Mouse (Mus musculus) layer of hippocampus, adult 9-11 months (tissue): ENCODE data around the gene Inca1.
A peak's percentile ranks its signal among the peaks of the same experiment; 100 is the strongest.

Source experiments
- DNase-seq: peaks from one replicate; pipeline ENCODE4 v3.0.0; 2022

Inca1 gene

DNA sequence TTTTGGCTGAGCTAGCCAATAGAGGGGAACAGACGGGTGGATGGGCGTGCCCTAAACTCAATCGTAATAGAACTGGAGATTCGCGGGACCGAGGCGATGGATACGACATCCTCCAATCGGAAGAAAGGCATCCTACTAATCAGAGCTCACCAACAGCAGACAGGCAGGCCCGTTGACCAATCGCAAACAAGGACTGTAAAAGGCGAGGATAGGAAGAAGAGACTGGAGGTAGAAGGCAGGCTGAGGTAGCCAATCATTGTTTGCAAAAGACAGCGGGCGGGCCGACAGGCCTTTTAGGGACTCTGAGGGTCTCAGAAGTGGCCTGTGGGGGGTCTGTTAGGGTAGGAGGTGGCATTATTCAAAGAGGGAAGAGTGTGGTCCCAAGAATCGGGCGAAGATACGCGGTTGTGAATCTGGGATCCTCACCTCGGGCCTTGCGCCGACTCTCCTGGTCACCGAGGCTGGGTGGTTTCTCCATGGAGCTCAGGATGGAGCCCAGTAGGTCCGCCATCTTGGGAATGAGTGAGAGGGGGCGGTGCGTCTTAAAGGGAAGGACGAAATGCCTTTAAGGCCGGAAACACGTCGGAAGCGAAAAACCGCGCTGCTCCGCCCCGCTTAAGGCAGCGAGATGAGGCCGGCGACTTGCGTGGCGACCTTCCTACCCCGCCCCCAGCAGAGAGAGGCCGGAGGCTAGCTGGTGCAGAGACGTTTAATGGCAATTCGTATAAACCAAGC lies 31.0 kb downstream of the Inca1 start, which contains the start of gene Spag7:
Gene Spag7, minus strand, starts transcription at position 646 of the 735 bp plus-strand sequence.
- DNase-seq: peak; percentile 100

DNA sequence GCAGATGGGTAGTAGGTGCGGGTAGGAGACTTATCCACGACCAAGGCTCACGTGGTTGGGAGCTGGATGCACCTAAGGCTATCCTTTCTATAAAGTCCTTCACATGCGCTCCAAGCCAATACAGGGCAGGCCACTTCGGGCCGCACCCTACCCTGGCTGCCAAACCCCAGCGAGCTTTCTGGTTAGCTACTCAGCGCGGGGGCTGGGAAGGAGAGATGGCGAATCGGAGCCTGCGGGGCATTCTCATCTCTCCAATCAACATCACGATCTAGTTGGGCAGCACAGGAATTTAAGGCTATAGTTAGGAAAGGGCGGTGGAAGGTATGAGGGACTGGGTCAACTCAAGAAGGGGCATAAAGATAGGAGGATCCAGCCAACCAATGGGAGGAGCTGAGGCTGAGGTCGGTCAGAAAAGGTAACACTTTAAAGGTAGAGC lies 31.6 kb downstream of the Inca1 start:
- DNase-seq: no peak

DNA sequence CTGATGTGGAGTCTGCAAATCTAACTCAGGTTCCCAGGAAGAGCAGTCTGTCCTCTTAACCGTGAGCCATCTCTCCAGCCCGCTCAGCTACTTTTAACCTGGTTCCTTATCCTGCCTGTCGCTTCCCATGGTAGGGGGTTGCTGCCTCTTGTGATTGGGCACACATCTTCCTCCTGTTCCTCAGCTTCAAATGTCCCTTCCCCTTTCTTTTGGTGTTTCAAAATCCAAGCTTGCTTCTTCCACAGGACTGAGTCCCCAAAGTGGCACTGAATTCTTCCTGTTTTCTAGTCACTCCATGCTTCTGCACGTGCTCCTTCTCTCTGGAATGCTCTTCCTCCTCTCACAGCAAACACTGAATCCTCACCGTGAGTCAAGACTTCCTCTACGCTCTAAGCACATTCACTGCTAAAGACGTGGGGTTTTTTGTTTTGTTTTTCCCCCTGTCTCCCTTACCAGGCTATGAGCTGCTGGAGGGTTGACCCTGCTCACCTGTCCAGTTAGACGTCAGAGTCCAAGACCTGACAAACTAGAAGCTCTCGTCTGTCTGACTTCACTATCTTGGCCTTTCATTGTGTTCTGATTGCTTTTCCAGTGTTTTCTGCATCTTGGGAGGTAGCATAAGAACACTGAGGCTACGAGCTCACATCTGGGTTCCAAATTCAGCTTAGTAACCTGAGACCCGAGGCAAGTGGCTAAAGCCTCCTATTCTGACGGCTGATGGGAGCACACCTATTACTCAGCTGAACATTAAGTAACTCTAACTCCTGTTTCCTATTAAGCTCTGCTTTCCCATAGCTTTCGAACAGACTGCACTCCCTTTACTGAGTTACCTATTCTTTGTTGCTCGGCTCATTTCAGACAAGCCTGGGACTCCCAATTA lies 32.4 kb downstream of the Inca1 start:
- DNase-seq: no peak

DNA sequence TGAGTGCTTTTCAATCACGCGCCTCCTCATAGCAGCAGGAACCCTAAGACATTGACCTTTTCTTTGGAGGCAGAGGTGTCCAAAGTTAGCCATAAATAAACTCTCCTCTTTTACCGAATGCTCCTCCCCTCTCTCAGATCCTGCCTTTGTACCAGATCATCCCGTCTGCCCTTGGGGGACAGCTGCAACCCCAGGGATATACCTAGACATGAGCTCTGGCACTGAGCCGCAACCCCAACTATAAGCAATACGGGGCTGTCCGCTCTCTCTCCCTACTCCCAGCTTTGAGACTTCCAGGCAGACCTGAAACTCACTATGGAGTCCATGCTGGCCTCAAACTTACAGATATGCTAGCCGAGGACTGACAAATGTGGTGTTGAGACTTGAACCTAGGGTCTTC lies 33.3 kb downstream of the Inca1 start:
- no peak for DNase-seq

DNA sequence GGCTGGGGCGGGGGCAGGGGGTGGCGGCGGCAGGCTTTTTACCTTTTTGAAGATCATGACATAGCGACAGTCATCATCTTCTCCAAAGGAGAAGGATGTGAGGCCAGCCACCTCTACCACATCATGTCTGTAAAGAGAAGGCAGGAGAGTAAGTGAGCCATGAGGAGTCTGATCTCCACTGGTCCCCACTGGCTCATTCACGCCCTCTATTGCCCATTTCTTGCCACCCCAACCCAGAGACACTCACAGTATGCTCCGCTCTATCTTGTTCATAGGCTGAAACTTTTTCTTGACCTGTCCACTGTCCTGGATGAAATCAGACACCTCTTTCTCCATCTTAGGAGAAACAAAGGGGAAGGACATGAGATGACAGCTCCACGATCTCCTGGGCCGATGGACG lies 35.2 kb downstream of the Inca1 start:
- no peak for DNase-seq

DNA sequence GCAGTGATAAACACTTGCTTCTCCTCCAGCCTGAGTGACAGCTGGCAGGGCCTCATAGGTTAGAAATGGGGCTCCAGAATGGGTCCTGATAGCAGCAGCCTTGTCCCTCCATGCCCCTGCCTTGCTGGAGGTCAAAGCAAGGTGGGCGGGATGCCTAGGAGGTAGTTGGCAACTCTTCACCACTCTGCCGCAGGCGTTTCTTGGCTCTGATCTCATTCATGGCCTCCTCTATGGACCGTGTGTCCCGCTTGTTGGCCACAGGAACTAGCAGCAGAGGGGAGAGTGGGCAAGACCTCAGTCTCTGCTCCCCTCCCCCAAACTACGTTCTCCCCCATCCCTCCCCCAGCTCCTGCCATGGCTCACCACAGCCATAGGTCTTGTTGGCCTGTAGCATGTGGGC lies 36.0 kb downstream of the Inca1 start:
- no peak for DNase-seq

DNA sequence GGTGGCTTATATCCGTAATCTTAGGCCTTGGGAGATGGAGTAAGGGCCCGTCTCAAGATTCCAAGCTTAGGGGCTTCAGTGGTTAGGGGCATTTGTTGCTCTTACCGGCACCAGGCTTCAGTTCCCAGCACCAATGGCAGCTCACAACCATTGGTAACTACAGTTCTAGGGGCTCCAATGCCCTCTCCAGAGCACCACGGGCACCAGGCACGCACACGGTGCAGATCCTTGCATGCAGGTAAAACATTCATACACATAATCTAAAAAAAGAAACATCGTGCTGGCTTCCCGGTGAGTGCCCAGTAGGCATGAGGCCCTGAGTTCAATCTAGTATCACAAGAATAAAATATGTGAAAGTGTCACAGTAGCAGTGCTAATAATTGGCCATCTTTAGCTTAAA lies 36.9 kb downstream of the Inca1 start:
- DNase-seq: no peak

DNA sequence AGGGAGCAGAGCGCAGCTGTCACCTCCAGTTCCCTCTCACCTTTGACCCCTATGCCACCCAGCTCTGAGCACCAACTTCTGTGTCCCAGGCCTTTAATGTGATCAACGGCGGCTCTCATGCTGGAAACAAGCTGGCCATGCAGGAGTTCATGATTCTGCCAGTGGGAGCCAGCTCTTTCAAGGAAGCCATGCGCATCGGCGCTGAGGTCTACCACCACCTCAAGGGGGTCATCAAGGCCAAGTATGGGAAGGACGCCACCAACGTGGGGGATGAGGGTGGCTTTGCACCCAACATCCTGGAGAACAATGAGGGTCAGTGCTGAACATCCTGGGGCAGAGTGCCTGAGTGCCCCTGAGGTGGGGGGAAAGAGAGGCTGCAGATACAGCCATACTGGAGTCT lies 39.4 kb downstream of the Inca1 start:
- DNase-seq: no peak

DNA sequence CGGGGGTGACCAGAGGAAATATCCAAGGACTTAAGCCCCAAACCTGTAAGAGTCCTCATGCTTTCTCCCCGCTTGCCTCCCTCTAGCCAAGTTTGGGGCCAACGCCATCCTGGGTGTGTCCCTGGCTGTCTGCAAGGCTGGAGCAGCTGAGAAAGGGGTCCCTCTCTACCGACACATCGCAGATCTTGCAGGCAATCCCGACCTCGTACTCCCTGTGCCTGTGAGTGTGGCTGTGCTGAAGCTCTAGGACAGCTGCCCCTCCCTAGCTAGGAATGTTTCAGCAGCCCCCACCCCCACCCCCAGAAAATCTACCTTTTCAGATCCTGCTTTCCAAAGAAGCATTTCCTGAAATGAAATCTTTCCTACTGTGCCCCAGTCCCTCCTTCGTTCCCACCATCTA lies 41.0 kb downstream of the Inca1 start:
- DNase-seq: no peak

DNA sequence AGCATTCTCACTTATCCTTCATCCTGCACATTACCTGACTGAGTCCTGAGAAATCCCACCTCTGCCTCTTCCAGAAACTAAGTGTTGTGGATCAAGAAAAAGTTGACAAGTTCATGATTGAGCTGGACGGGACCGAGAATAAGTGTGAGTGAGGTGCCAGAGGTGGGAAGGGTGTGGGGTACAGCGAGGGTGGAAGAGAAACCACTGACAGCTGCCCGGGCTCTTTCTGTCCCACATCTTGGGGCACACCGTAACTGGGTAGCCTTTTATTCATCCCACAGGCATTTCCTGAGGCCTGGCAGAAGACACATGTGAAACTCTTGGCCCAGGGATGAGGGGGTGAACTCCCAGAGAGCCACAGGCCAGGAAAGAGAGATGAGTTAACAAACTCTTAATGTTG lies 41.4 kb downstream of the Inca1 start:
- DNase-seq: no peak

DNA sequence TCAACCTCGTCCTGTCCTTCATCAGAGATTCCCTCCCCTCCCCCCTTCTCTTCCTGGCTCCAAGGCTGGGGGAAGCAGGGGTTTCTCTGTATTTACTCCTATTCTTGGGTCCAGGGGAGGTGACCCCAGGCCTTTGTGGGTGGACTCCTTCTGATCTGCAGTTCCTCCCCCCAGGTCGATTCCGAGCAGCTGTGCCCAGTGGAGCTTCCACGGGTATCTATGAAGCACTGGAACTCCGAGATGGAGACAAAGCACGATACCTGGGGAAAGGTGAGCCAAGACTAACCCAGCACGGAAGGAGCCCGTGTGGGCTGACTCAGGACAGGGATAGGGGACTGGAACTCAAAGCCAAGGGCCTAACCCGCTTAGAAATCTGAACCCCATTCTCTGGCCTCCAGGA lies 42.0 kb downstream of the Inca1 start:
- DNase-seq: no peak

DNA sequence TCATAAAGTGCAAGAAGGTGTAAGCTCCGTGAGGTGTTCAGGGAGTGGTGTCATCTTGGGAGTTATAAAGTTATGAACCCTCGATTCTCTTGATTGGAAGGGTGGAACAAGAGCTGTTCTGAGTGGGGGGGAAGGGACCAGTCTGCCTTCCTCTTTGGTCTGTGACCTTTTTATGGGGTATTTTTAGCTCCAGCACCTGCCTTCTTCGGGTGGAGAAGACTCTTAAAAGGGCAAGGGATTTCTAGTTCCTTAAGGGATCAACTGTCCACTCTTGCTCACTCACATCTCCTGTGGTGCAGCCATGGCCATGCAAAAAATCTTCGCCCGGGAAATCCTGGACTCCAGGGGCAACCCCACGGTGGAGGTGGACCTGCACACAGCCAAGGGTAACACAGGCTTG lies 42.4 kb downstream of the Inca1 start:
- DNase-seq: no peak

DNA sequence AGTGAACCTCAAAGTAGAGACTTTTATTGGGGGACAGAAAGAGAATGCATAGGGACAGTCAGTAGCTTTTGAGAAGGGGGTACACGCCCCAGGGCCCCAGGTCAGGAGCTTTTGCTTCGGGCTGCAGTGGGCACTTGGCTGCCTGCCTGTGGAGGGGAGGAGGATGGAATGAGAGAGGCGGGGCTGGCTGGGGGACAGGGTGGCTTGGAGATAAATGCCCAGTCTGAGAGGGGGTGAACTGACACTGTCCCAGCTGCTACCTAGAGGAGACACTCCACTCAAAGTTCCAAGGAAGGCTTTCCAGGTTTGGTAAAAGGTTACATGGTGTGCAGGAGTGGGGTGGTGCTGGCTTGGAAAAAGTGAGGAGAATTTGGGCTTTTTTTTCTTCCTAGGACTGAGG lies 43.0 kb downstream of the Inca1 start, which contains the start of gene Eno3:
Gene Eno3, plus strand, starts transcription at position 239 of the 400 bp plus-strand sequence.
- no peak for DNase-seq

DNA sequence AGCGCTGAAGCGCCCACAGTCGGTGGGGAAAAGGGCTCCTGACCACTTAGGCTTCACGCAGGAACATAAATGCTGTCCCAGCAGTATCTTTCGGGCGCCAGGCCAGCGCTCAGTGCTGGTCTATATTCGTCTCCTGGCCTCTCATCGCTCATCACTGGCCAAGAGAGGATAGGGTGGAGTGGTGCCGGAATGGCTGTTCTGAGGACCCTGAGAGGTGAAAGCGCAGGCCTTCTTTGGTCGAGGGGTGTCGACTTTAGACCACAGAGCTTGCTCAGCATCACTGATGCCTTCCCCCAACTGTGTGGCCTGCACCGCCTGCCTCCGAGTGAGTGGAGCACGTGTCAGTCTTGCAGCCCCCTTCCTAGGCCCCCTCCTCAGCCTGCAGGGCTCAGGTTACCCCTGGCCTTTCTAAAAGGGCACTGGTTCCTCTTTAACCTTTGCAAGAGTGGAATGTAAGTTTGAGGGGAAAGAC lies 43.5 kb downstream of the Inca1 start:
- no peak for DNase-seq

DNA sequence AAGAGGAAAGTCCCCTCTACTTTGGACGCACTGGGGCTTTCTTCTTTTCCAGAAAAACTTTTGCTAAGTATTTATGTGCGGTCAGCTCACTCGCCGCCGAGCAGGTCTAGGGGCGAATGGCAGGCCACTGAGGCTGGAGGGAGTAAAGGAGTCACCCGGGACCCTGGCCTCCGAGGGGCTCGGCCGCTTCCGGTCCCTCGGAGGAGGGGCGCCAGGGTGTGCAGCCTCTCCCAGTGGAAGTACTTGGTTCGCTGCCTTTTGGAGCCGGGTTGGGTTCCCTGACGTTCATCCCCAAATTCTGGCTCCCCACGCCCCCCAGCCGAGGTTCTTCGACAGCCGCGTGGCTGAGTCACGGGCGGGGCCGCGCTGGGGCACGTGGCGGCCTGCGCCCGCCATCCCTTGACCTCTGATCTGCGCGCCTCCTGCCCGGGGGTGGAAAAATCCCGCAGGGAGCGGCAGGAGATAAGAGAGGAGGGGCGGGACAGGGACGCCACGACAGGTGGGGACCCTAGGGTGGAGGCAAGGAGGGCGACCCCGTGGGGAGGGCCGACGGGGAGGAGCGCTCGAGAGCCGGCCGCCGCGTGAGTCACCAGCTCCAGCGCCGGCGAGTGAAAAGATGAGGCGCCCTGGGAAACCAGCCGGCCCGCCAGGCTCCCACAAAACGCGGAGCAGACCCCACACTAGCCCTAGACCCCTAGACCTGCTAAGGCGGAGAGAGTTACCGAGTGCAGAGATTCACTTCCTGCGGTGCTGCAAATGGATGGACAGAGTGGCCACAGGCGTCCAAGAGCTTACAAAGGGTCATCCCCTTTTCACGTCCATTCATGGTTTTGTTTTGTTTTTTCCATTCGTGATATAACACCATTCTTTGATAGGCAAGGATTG lies 44.1 kb downstream of the Inca1 start:
- DNase-seq: no peak

DNA sequence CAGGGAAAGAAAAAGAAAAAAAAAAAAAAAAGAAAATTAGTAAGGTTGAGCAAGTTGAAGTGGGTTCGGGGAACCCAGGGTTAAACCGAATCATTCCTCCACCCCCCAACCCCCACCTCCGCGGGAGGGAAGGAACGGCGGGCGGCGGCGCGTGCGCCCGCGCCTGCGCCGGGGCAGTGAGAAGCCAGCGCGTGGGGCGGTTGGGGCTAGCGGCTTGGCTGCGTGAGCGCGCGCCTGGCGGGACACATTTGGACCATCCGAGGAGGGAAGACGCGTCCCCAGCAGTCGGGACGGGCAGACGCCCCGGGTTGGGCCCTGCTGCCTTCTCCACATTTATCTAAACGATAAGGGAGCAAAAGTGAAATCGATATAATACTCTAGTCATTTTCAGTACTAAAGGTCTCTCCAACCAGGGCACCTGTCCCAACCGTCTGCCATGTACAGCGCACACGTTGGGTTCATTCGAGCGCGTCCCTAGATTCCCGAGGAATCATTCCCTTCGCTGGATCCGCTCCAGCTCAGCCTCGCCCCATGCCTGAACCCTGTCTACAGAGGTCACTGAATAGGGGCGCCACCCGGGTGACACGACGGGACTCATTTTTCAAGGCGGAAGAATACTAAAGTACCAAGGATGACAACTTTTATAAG lies 44.9 kb downstream of the Inca1 start:
- DNase-seq: peak; percentile 68

DNA sequence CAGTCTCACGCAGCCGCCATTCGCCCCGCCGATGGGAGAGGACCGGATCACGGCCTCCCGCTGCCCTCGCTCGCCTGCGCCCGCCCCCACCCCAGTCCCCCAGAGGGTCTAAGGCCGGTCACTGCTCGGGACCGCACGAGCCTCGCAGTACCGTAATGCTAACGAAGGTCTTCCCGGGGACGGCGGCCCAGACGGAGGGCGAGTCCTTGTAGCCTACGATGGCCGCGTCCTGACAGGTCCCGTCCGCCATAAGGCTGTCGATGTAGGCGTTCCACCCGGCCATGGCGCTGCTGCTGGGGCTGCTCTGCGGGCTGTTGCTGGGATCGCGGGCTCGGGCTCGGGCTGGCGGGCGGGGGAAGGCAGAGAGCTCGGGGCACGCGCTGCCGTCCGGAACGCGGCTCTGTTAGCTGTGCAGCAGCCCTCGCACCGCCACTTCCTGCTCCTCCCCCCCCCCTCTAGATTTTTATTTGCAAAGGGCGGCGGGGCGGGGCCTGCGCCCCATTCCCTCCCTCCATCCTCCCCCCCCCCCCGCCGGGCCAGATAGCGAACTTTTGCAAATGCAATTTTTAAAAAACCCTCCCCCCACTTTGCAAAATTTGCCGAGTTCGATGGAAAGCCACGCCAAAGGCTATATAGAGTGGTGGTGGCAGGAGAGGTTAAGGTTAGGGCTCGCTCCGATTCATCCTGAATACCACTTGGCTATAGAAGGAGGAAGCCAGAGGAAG lies 45.6 kb downstream of the Inca1 start, which contains the start of gene Pfn1:
Gene Pfn1, minus strand, starts transcription at position 447 of the 725 bp plus-strand sequence.
- peak; percentile 77 for DNase-seq

DNA sequence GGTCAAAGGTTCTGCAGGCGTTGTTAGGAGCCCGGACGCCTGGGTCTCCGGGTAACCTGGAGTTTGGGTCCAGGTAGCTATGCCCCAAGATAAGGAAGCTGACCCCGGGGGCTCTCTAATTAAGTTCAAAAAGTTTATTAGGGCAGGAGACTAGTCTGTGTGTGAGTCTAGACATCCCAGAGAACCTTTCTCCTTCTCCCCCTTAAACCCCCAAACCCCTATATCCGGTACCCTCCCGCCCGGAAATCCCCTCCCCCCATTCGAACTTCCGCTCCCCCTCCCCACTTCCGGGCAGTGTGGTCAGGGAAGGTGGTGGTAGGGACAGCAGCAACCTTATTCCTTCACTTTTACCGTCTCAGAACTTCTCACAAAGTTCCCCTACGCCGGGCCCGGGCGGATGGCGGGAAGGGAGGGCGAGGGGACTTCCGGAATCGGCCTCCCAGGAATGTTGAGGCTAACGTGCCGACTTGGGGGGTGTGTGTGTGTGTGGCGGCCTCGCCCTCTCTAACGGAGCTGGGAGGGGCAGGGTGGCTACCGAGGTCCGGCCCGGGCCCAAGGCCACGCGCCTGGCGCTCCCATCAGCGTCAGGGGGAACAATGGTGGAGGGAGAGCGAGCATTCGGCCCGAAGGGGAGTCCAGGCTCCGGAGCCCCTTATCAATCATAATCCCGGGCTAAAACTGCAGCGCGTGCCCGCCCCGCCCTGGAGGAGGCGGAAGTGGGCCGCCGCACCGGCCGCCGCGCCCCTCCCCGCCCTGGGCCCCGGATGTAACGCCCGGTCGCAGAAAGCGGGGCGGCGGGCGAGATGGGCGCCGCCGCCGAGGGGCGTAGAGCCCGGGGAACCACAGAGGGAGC lies 46.4 kb downstream of the Inca1 start:
- peak; percentile 44 for DNase-seq

DNA sequence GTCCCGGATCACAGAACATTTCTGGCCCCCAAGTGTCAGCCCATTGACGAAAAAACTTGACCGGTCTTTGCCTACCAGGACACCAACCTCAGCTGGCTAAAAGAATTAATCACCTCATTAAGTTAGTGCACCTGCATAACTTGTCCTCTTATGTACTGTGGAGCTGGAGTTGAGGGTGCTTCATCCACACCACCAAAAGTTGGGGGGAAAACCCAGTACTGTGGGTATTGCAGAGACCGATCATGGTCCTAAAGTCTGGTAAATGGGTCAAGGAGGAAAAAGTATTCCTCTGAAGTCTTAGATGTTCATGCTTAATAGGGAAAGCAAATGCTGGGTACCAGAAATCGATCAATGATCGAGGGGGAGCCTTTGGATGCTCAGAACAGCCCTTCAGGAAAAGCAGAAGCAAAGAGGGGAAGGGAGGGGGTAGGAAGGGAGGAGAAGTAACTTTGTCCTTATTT lies 47.0 kb downstream of the Inca1 start:
- no peak for DNase-seq
